In genomic region chr1:18415879-18416278, GRCm38 (mm10) we compare ENCODE assay signal across 17 mouse cellular contexts.
A peak's percentile ranks its signal among the peaks of the same experiment; 100 is the strongest.
DNase-seq lines count a peak whose midpoint lies in the region; ATAC-seq and TF ChIP-seq lines count a peak whose summit lies in the region.
"Had no signal": no experiment of that assay in that cellular context is flagged by ENCODE, and none has a peak within 500 bp of the region (broad histone marks: within the 10 kb centered on the region; RNA-seq: fewer than 3 reads in every experiment).

No protein-coding gene starts in this region.

- no peak overlapping the region for H3K9ac ChIP-seq in forebrain, postnatal 0 days
- H3K9ac ChIP-seq in hindbrain, embryonic 11.5 days (ENCODE audit: low read depth, low read length) = no peak overlapping the region
- no peak overlapping the region for H3K9ac ChIP-seq in midbrain, embryonic 12.5 days (replicated peaks)
- no peak overlapping the region for H3K9ac ChIP-seq in neural tube, embryonic 15.5 days (replicated peaks)
- no peak overlapping the region for H3K9ac ChIP-seq in lung, postnatal 0 days (replicated peaks; ENCODE audit: low read depth)
- H3K9ac ChIP-seq: embryonic facial prominence, embryonic 12.5 days had no signal

- no peak overlapping the region for H3K4me2 ChIP-seq in forebrain, postnatal 0 days (ENCODE audit: low read depth)
- 0 out of 2 replicates have a peak overlapping the region, but pooled peaks have one; percentile 1 for H3K4me2 ChIP-seq in hindbrain, embryonic 11.5 days (replicated peaks; ENCODE audit: low read depth, low read length)
- H3K4me2 ChIP-seq in midbrain, embryonic 12.5 days (replicated peaks) = peak overlapping the region; percentile 30
- no peak overlapping the region for H3K4me2 ChIP-seq in neural tube, embryonic 15.5 days
- no peak overlapping the region for H3K4me2 ChIP-seq in lung, postnatal 0 days (replicated peaks; ENCODE audit: low read depth, low read length)
- H3K4me2 ChIP-seq: embryonic facial prominence, embryonic 12.5 days had no signal

- WGBS in forebrain, embryonic 10.5 days = 18% methylated on average over 2 of the region's 2 CpGs
- 6% methylated on average over 2 of the region's 2 CpGs for WGBS in forebrain, postnatal 0 days
- 21% methylated on average over 2 of the region's 2 CpGs for WGBS in hindbrain, embryonic 11.5 days
- 17% methylated on average over 2 of the region's 2 CpGs for WGBS in midbrain, embryonic 12.5 days
- WGBS in neural tube, embryonic 15.5 days = 9% methylated on average over 2 of the region's 2 CpGs
- 74% methylated on average over 2 of the region's 2 CpGs for WGBS in lung, postnatal 0 days

- H3K27ac ChIP-seq in forebrain, embryonic 10.5 days = peak overlapping the region; percentile 48; the same call in 1 of the 2 replicates
- no peak overlapping the region for H3K27ac ChIP-seq in forebrain, postnatal 0 days (ENCODE audit: low read depth, low read length)
- peak overlapping the region; percentile 47; the same call in 1 of the 2 replicates for H3K27ac ChIP-seq in hindbrain, embryonic 11.5 days (ENCODE audit: low read depth, low read length)
- peak overlapping the region; percentile 76 for H3K27ac ChIP-seq in midbrain, embryonic 12.5 days (replicated peaks)
- H3K27ac ChIP-seq in neural tube, embryonic 15.5 days (replicated peaks) = no peak overlapping the region
- no peak overlapping the region for H3K27ac ChIP-seq in lung, postnatal 0 days (ENCODE audit: low read length)
- H3K27ac ChIP-seq: embryonic facial prominence, embryonic 12.5 days; heart, adult 2 months; layer of hippocampus, adult 2 months had no signal

- DNase-seq in forebrain, embryonic 10.5 days (ENCODE audit: extremely low spot score, low spot score) = no peak
- DNase-seq in forebrain, postnatal 0 days = no peak
- DNase-seq in hindbrain, embryonic 11.5 days (ENCODE audit: low spot score) = peak; percentile 33
- no peak for DNase-seq in layer of hippocampus, adult 8-10 months (ENCODE audit: low spot score in 2 of 2)
- no peak for DNase-seq in lung, postnatal 0 days (ENCODE audit: low spot score)
- DNase-seq in lung, postnatal 25 days (ENCODE audit: low spot score) = no peak
- DNase-seq: adrenal gland, postnatal 14 days; cerebellum, adult 9-10 months; heart, adult 2 months; kidney, adult 9 months; thymus, postnatal 36 days had no signal

- no peaks in the 10 kb centered on the region for H3K36me3 ChIP-seq in forebrain, embryonic 10.5 days (replicated peaks)
- no peaks in the 10 kb centered on the region for H3K36me3 ChIP-seq in forebrain, postnatal 0 days (ENCODE audit: insufficient read depth)
- no peaks in the 10 kb centered on the region for H3K36me3 ChIP-seq in hindbrain, embryonic 11.5 days (ENCODE audit: control insufficient read depth, insufficient read depth, low read length)
- no peaks in the 10 kb centered on the region for H3K36me3 ChIP-seq in midbrain, embryonic 12.5 days
- H3K36me3 ChIP-seq in neural tube, embryonic 15.5 days = no peaks in the 10 kb centered on the region
- H3K36me3 ChIP-seq in lung, postnatal 0 days (ENCODE audit: insufficient read depth, low read length) = no peaks in the 10 kb centered on the region
- H3K36me3 ChIP-seq: embryonic facial prominence, embryonic 12.5 days had no signal

- peaks cover 16% of the 10 kb centered on the region for H3K4me1 ChIP-seq in forebrain, embryonic 10.5 days
- H3K4me1 ChIP-seq in forebrain, postnatal 0 days (ENCODE audit: insufficient read depth) = no peaks in the 10 kb centered on the region
- no peaks in the 10 kb centered on the region for H3K4me1 ChIP-seq in hindbrain, embryonic 11.5 days (replicated peaks; ENCODE audit: control insufficient read depth, insufficient read depth, low read length)
- peaks cover 10% of the 10 kb centered on the region for H3K4me1 ChIP-seq in midbrain, embryonic 12.5 days
- peaks cover 8% of the 10 kb centered on the region; the same call in 1 of the 2 replicates for H3K4me1 ChIP-seq in neural tube, embryonic 15.5 days
- H3K4me1 ChIP-seq in lung, postnatal 0 days (ENCODE audit: insufficient read depth, low read depth, low read length) = no peaks in the 10 kb centered on the region
- H3K4me1 ChIP-seq: embryonic facial prominence, embryonic 12.5 days had no signal

- peaks cover 8% of the 10 kb centered on the region for H3K27me3 ChIP-seq in forebrain, embryonic 10.5 days (ENCODE audit: poor library complexity, severe bottlenecking)
- no peaks in the 10 kb centered on the region for H3K27me3 ChIP-seq in forebrain, postnatal 0 days (ENCODE audit: insufficient read depth, low read length)
- H3K27me3 ChIP-seq in hindbrain, embryonic 11.5 days (ENCODE audit: control insufficient read depth, insufficient read depth, low read length) = no peaks in the 10 kb centered on the region
- H3K27me3 ChIP-seq in midbrain, embryonic 12.5 days = no peaks in the 10 kb centered on the region
- H3K27me3 ChIP-seq in neural tube, embryonic 15.5 days (replicated peaks) = no peaks in the 10 kb centered on the region
- no peaks in the 10 kb centered on the region for H3K27me3 ChIP-seq in lung, postnatal 0 days (replicated peaks; ENCODE audit: insufficient read depth, low read length)
- H3K27me3 ChIP-seq: CH12.LX; embryonic facial prominence, embryonic 12.5 days had no signal

- no peak for TF ChIP-seq CTCF in forebrain, postnatal 0 days (IDR thresholded peaks at IDR 0.05; ENCODE audit: low read depth)
- no peak for TF ChIP-seq CTCF in lung, postnatal 0 days (IDR thresholded peaks at IDR 0.05)

- 0 out of 2 replicates have a peak overlapping the region, but pooled peaks have one; percentile 10 for H3K4me3 ChIP-seq in forebrain, embryonic 10.5 days
- no peak overlapping the region for H3K4me3 ChIP-seq in forebrain, postnatal 0 days (ENCODE audit: low read depth, low read length)
- H3K4me3 ChIP-seq in hindbrain, embryonic 11.5 days (ENCODE audit: low read depth, low read length) = no peak overlapping the region
- H3K4me3 ChIP-seq in midbrain, embryonic 12.5 days = no peak overlapping the region
- no peak overlapping the region for H3K4me3 ChIP-seq in neural tube, embryonic 15.5 days (replicated peaks)
- no peak overlapping the region for H3K4me3 ChIP-seq in lung, postnatal 0 days (ENCODE audit: low read depth, low read length)
- H3K4me3 ChIP-seq: embryonic facial prominence, embryonic 12.5 days; heart, adult 2 months; layer of hippocampus, adult 2 months had no signal

- no peaks in the 10 kb centered on the region for H3K9me3 ChIP-seq in forebrain, embryonic 10.5 days
- H3K9me3 ChIP-seq in forebrain, postnatal 0 days (ENCODE audit: low read length) = no peaks in the 10 kb centered on the region
- no peaks in the 10 kb centered on the region for H3K9me3 ChIP-seq in hindbrain, embryonic 11.5 days (ENCODE audit: control insufficient read depth, low read length)
- no peaks in the 10 kb centered on the region for H3K9me3 ChIP-seq in midbrain, embryonic 12.5 days
- no peaks in the 10 kb centered on the region for H3K9me3 ChIP-seq in neural tube, embryonic 15.5 days (replicated peaks)
- H3K9me3 ChIP-seq in lung, postnatal 0 days (ENCODE audit: low read length) = no peaks in the 10 kb centered on the region
- H3K9me3 ChIP-seq: embryonic facial prominence, embryonic 12.5 days had no signal

- no peak for ATAC-seq in forebrain, postnatal 0 days
- peak; percentile 73 for ATAC-seq in hindbrain, embryonic 11.5 days (ENCODE audit: low FRiP score)
- ATAC-seq in midbrain, embryonic 12.5 days (ENCODE audit: low FRiP score, low read depth) = peak; percentile 66
- ATAC-seq in neural tube, embryonic 15.5 days (ENCODE audit: low FRiP score) = peak; percentile 11; the same call in 1 of the 2 replicates
- ATAC-seq in lung, postnatal 0 days = no peak
- ATAC-seq: inflammation-experienced regulatory T-cells, adult 6 months had no signal

- TF ChIP-seq EP300 in lung, postnatal 0 days (IDR thresholded peaks at IDR 0.05) = no peak

Comparison
In these comparisons a context has a peak if more than half of its experiments do, and no peak if none do; other contexts are left out.
1. H3K27ac ChIP-seq: peak in forebrain, embryonic 10.5 days (single experiment), hindbrain, embryonic 11.5 days (single experiment) and midbrain, embryonic 12.5 days (single experiment); none in forebrain, postnatal 0 days (single experiment), neural tube, embryonic 15.5 days (single experiment) and lung, postnatal 0 days (single experiment).
2. ATAC-seq: peak in hindbrain, embryonic 11.5 days (single experiment), midbrain, embryonic 12.5 days (single experiment) and neural tube, embryonic 15.5 days (single experiment); none in forebrain, postnatal 0 days (single experiment) and lung, postnatal 0 days (single experiment).
3. H3K4me2 ChIP-seq: peak in hindbrain, embryonic 11.5 days (single experiment) and midbrain, embryonic 12.5 days (single experiment); none in forebrain, postnatal 0 days (single experiment), neural tube, embryonic 15.5 days (single experiment) and lung, postnatal 0 days (single experiment).